Mouse (Mus musculus) heart, embryonic 14.5 days (tissue): ENCODE data around the gene Dpm2. TPM values are rescaled to one million over a fixed set of nuclear protein-coding genes. Genes with fewer than 3 reads are reported as not detected.

Experiments used
- ATAC-seq: fragments of 200-750 bp; cut with Nextera tagmentation; 2 replicates; pipeline ENCODE4 v1.8.0; 2017; ENCODE audit warnings: low read depth, moderate TSS enrichment; ENCODE audit not compliant: insufficient number of reproducible peaks, insufficient read depth, low FRiP score
- H3K27ac ChIP-seq, 2 experiments: fragments of 200-500 bp in 1 of 2; fragments of 300-500 bp in 1 of 2; sonication (generic) in 1 of 2; replicated peaks in 1 of 2; 2 replicates each; pipeline ENCODE4 v1.5.1; 2012 to 2014; ENCODE audit warnings: low read depth in 2 of 2, low read length in 2 of 2, control low read depth in 1 of 2, mild to moderate bottlenecking in 1 of 2, mixed read lengths in 1 of 2; ENCODE audit not compliant: control insufficient read depth in 1 of 2, insufficient read depth in 1 of 2
- H3K27me3 ChIP-seq: fragments of 300-500 bp; sonication (generic); 2 replicates; pipeline ENCODE4 v1.6.1; 2014; ENCODE audit warnings: mild to moderate bottlenecking, low read length, control low read depth; ENCODE audit not compliant: control insufficient read depth, insufficient read depth
- H3K36me3 ChIP-seq: fragments of 300-500 bp; sonication (generic); 2 replicates; pipeline ENCODE4 v1.6.1; 2014; ENCODE audit warnings: mild to moderate bottlenecking, control low read depth, low read length, mixed read lengths; ENCODE audit not compliant: control insufficient read depth, insufficient read depth
- H3K4me1 ChIP-seq, 2 experiments: fragments of 200-500 bp in 1 of 2; fragments of 300-500 bp in 1 of 2; sonication (generic) in 1 of 2; 2 replicates each; pipeline ENCODE4 v1.6.1; 2012 to 2014; ENCODE audit warnings: low read length in 2 of 2, control low read depth in 1 of 2, mixed read lengths in 1 of 2; ENCODE audit not compliant: control insufficient read depth in 2 of 2, insufficient read depth in 2 of 2
- H3K4me2 ChIP-seq: fragments of 300-500 bp; sonication (generic); 2 replicates; pipeline ENCODE4 v1.6.1; 2014; ENCODE audit warnings: mild to moderate bottlenecking, low read length
- H3K4me3 ChIP-seq, 2 experiments: fragments of 200-500 bp in 1 of 2; fragments of 300-500 bp in 1 of 2; sonication (generic) in 1 of 2; 2 replicates each; pipeline ENCODE4 v1.5.1; 2012 to 2014; ENCODE audit warnings: low read length in 2 of 2, mild to moderate bottlenecking in 2 of 2, control low read depth in 1 of 2, low read depth in 1 of 2, moderate library complexity in 1 of 2; ENCODE audit not compliant: control insufficient read depth in 1 of 2, insufficient read depth in 1 of 2
- H3K9ac ChIP-seq: fragments of 300-500 bp; sonication (generic); 2 replicates; pipeline ENCODE4 v1.6.1; 2014; ENCODE audit warnings: mild to moderate bottlenecking, low read length
- H3K9me3 ChIP-seq: fragments of 300-500 bp; sonication (generic); 2 replicates; pipeline ENCODE4 v1.6.1; 2016; ENCODE audit warnings: low read length, control low read depth; ENCODE audit not compliant: control insufficient read depth
- WGBS: fragments of 180-500 bp; shearing (Covaris S2); extraction: QIAGEN DNeasy Blood & Tissue Kit; methylation state at CpG from one replicate; pipeline ENCODE4 v1.1.7; 2014; 5-methylcytosine and 5-hydroxymethylcytosine counted together
- polyA plus RNA-seq: library from polyadenylated mRNA; unstranded; fragments of >200 nt; fragmentation: Nextera tagmentation; extraction: Ambion mirVana; gene quantifications from 2 replicates; pipeline ENCODE4 v1.2.1, GENCODE M21; 2014

Dpm2 gene
- polyA plus RNA-seq, 1 experiment from 2014 or later = 85.0 TPM

- Histone ChIP-seq H3K27ac (no peak overlapping the region), H3K9me3 (no peaks in the 10 kb centered on the region), H3K36me3 (no peaks in the 10 kb centered on the region), H3K4me1 (peaks cover 19 to 36% of the 10 kb centered on the region in 2 experiments), H3K4me3 (no peak overlapping the region), H3K27me3 (no peaks in the 10 kb centered on the region), H3K4me2 (no peak overlapping the region), H3K9ac (no peak overlapping the region)
- no peak for ATAC-seq
- 80% methylated on average over 5 of the region's 5 CpGs for WGBS
These were observed 23.3 kb upstream of the Dpm2 start for GRCm38 (mm10) chr2:32547380-32547779.

- no peak for ATAC-seq
- Histone ChIP-seq H3K4me2 (no peak overlapping the region), H3K4me3 (no peak overlapping the region), H3K27me3 (no peaks in the 10 kb centered on the region), H3K36me3 (no peaks in the 10 kb centered on the region), H3K4me1 (peaks cover 16 to 32% of the 10 kb centered on the region in 2 experiments), H3K9ac (no peak overlapping the region), H3K27ac (0 out of 4 replicates have a peak overlapping the region, but pooled peaks of 1 of the 2 experiments have one; percentile 24), H3K9me3 (no peaks in the 10 kb centered on the region)
- WGBS = 79% methylated on average over 7 of the region's 7 CpGs
These were observed 22.5 kb upstream of the Dpm2 start for GRCm38 (mm10) chr2:32547964-32548739.

- no peak for ATAC-seq
- peaks cover 16 to 28% of the 10 kb centered on the region in 2 experiments for H3K4me1 ChIP-seq
- 86% methylated on average over 9 of the region's 9 CpGs for WGBS
These were observed 21.5 kb upstream of the Dpm2 start for GRCm38 (mm10) chr2:32549171-32549570.

GRCm38 (mm10) chr2:32549764-32550163 is 20.9 kb upstream of the Dpm2 start:
- no peak for ATAC-seq
- peaks cover 16 to 28% of the 10 kb centered on the region in 2 experiments for H3K4me1 ChIP-seq
- H3K9me3 ChIP-seq = no peaks in the 10 kb centered on the region
- 59% methylated on average over 6 of the region's 6 CpGs for WGBS
- H3K27ac ChIP-seq = no peak overlapping the region; a peak in 1 of 4 replicates
- H3K4me3 ChIP-seq = no peak overlapping the region
- no peaks in the 10 kb centered on the region for H3K27me3 ChIP-seq
- H3K9ac ChIP-seq = no peak overlapping the region
- no peaks in the 10 kb centered on the region for H3K36me3 ChIP-seq
- H3K4me2 ChIP-seq = no peak overlapping the region

More at GRCm38 (mm10) chr2:32549171-32549570, 21.5 kb upstream of the Dpm2 start:
- Histone ChIP-seq H3K36me3 (no peaks in the 10 kb centered on the region), H3K4me2 (no peak overlapping the region), H3K27me3 (no peaks in the 10 kb centered on the region), H3K9me3 (no peaks in the 10 kb centered on the region), H3K27ac (no peak overlapping the region; a peak in 1 of 4 replicates), H3K4me3 (no peak overlapping the region), H3K9ac (no peak overlapping the region)

GRCm38 (mm10) chr2:32551236-32551635 is 19.4 kb upstream of the Dpm2 start:
- no peak overlapping the region for H3K9ac ChIP-seq
- no peaks in the 10 kb centered on the region for H3K9me3 ChIP-seq
- no peak overlapping the region for H3K4me3 ChIP-seq
- no peak for ATAC-seq
- H3K27ac ChIP-seq = no peak overlapping the region
- 83% methylated on average over 5 of the region's 5 CpGs for WGBS
- no peaks in the 10 kb centered on the region for H3K36me3 ChIP-seq
- peaks cover 22 to 39% of the 10 kb centered on the region in 2 experiments for H3K4me1 ChIP-seq
- no peaks in the 10 kb centered on the region for H3K27me3 ChIP-seq
- no peak overlapping the region for H3K4me2 ChIP-seq

GRCm38 (mm10) chr2:32553592-32554148 is 17.0 kb upstream of the Dpm2 start:
- no peak for ATAC-seq
- no peak overlapping the region for H3K4me3 ChIP-seq
- no peak overlapping the region for H3K9ac ChIP-seq
- no peak overlapping the region for H3K4me2 ChIP-seq
- H3K9me3 ChIP-seq = no peaks in the 10 kb centered on the region
- H3K4me1 ChIP-seq = peaks cover 14 to 25% of the 10 kb centered on the region in 2 experiments
- 61% methylated on average over 7 of the region's 7 CpGs for WGBS
- no peak overlapping the region for H3K27ac ChIP-seq
- H3K36me3 ChIP-seq = no peaks in the 10 kb centered on the region
- H3K27me3 ChIP-seq = no peaks in the 10 kb centered on the region

- 41% methylated on average over 4 of the region's 4 CpGs for WGBS
- peaks cover 11% of the 10 kb centered on the region for H3K36me3 ChIP-seq
- H3K27me3 ChIP-seq = no peaks in the 10 kb centered on the region
- peaks cover 9 to 11% of the 10 kb centered on the region in 2 experiments; a peak in 3 of 4 replicates for H3K4me1 ChIP-seq
- H3K4me3 ChIP-seq = no peak overlapping the region
- H3K4me2 ChIP-seq = no peak overlapping the region
- H3K9ac ChIP-seq = no peak overlapping the region
- ATAC-seq = no peak
- H3K9me3 ChIP-seq = no peaks in the 10 kb centered on the region
- no peak overlapping the region; a peak in 1 of 4 replicates for H3K27ac ChIP-seq
These were observed 15.2 kb upstream of the Dpm2 start for GRCm38 (mm10) chr2:32555484-32555883.
